Mouse (Mus musculus) stomach, embryonic 14.5 days (tissue): Measurements from ENCODE around the gene Gm10320. TPM values are rescaled to one million over a fixed set of nuclear protein-coding genes. Genes with fewer than 3 reads are reported as not detected.

ENCODE experiments used
- ATAC-seq: fragments of 200-750 bp; cut with Nextera tagmentation; 2 replicates; pipeline ENCODE4 v1.8.0; 2017; ENCODE audit warnings: low read depth, moderate TSS enrichment; ENCODE audit not compliant: insufficient number of reproducible peaks, insufficient read depth, low FRiP score
- H3K27ac ChIP-seq: fragments of 300-500 bp; sonication (generic); 2 replicates; pipeline ENCODE4 v1.5.1; 2014; ENCODE audit warnings: mild to moderate bottlenecking, low read length, moderate library complexity, mixed read lengths
- H3K27me3 ChIP-seq: fragments of 300-500 bp; sonication (generic); 2 replicates; pipeline ENCODE4 v1.6.1; 2014; ENCODE audit warnings: low read length, control low read depth, mixed read lengths; ENCODE audit not compliant: control insufficient read depth, insufficient read depth
- H3K36me3 ChIP-seq: fragments of 300-500 bp; sonication (generic); 2 replicates; pipeline ENCODE4 v1.6.1; 2014; ENCODE audit warnings: mild to moderate bottlenecking, control low read depth, low read length, moderate library complexity, mixed read lengths; ENCODE audit not compliant: control insufficient read depth, insufficient read depth
- H3K4me1 ChIP-seq: fragments of 300-500 bp; sonication (generic); 2 replicates; pipeline ENCODE4 v1.6.1; 2014; ENCODE audit warnings: low read length, control low read depth, mixed read lengths; ENCODE audit not compliant: control insufficient read depth, insufficient read depth
- H3K4me2 ChIP-seq: fragments of 300-500 bp; sonication (generic); replicated peaks from 2 replicates; pipeline ENCODE4 v1.6.1; 2014; ENCODE audit warnings: low read depth, low read length, control low read depth
- H3K4me3 ChIP-seq: fragments of 300-500 bp; sonication (generic); 2 replicates; pipeline ENCODE4 v1.5.1; 2014; ENCODE audit warnings: low read depth, low read length, control low read depth
- H3K9ac ChIP-seq: fragments of 300-500 bp; sonication (generic); replicated peaks from 2 replicates; pipeline ENCODE4 v1.6.1; 2014; ENCODE audit warnings: low read depth, mild to moderate bottlenecking, control low read depth, low read length, moderate library complexity, mixed read lengths
- H3K9me3 ChIP-seq: fragments of 300-500 bp; sonication (generic); 2 replicates; pipeline ENCODE4 v1.6.1; 2016; ENCODE audit warnings: low read depth, low read length, control low read depth; ENCODE audit not compliant: control insufficient read depth
- WGBS: fragments of 180-500 bp; shearing (Covaris S2); extraction: QIAGEN DNeasy Blood & Tissue Kit; methylation state at CpG from one replicate; pipeline ENCODE4 v1.1.7; 2014; 5-methylcytosine and 5-hydroxymethylcytosine counted together
- polyA plus RNA-seq: library from polyadenylated mRNA; unstranded; fragments of >200 nt; fragmentation: Nextera tagmentation; extraction: Ambion mirVana; gene quantifications from 2 replicates; pipeline ENCODE4 v1.2.1, GENCODE M21; 2014

The Gm10320 gene
- polyA plus RNA-seq, 1 experiment from 2014 or later, result 1.2 TPM

- 82% methylated on average over 4 of the region's 4 CpGs for WGBS
- H3K4me2 ChIP-seq, result no peak overlapping the region
- H3K4me3 ChIP-seq, result no peak overlapping the region
- H3K27me3 ChIP-seq, result no peaks in the 10 kb centered on the region
- H3K27ac ChIP-seq, result no peak overlapping the region
- peaks cover 2% of the 10 kb centered on the region for H3K4me1 ChIP-seq
- H3K9me3 ChIP-seq, result no peaks in the 10 kb centered on the region
- no peak overlapping the region for H3K9ac ChIP-seq
- no peaks in the 10 kb centered on the region for H3K36me3 ChIP-seq
- no peak for ATAC-seq
These were observed 18.8 kb downstream of the Gm10320 start for GRCm38 (mm10) chr13:98473034-98473433.

- 60% methylated on average over 6 of the region's 6 CpGs for WGBS
- no peaks in the 10 kb centered on the region for H3K27me3 ChIP-seq
- no peak overlapping the region for H3K4me2 ChIP-seq
- H3K9ac ChIP-seq, result no peak overlapping the region
- H3K9me3 ChIP-seq, result no peaks in the 10 kb centered on the region
- H3K4me3 ChIP-seq, result no peak overlapping the region
- no peak overlapping the region for H3K27ac ChIP-seq
- H3K36me3 ChIP-seq, result no peaks in the 10 kb centered on the region
- peaks cover 2% of the 10 kb centered on the region for H3K4me1 ChIP-seq
- no peak for ATAC-seq
These were observed 20.0 kb downstream of the Gm10320 start for GRCm38 (mm10) chr13:98471756-98472155.

- ATAC-seq, result no peak
- WGBS, result 42% methylated on average over 12 of the region's 12 CpGs
- H3K27me3 ChIP-seq, result no peaks in the 10 kb centered on the region
- H3K9me3 ChIP-seq, result no peaks in the 10 kb centered on the region
- H3K9ac ChIP-seq, result no peak overlapping the region
- no peaks in the 10 kb centered on the region for H3K4me1 ChIP-seq
- H3K36me3 ChIP-seq, result no peaks in the 10 kb centered on the region
- no peak overlapping the region for H3K27ac ChIP-seq
- H3K4me2 ChIP-seq, result no peak overlapping the region
- no peak overlapping the region for H3K4me3 ChIP-seq
These were observed 21.5 kb downstream of the Gm10320 start for GRCm38 (mm10) chr13:98470321-98470720.

GRCm38 (mm10) chr13:98469916-98470315 lies 21.9 kb downstream of the Gm10320 start:
- H3K4me3 ChIP-seq, result no peak overlapping the region
- no peak for ATAC-seq
- no peaks in the 10 kb centered on the region for H3K36me3 ChIP-seq
- no peak overlapping the region for H3K27ac ChIP-seq
- H3K4me1 ChIP-seq, result no peaks in the 10 kb centered on the region
- no peak overlapping the region for H3K4me2 ChIP-seq
- H3K9ac ChIP-seq, result no peak overlapping the region
- no peaks in the 10 kb centered on the region for H3K9me3 ChIP-seq
- no peaks in the 10 kb centered on the region for H3K27me3 ChIP-seq
- WGBS, result 43% methylated on average over 4 of the region's 4 CpGs

GRCm38 (mm10) chr13:98461467-98461866 lies 30.3 kb downstream of the Gm10320 start:
- WGBS, result 75% methylated on average over 4 of the region's 4 CpGs
- Histone ChIP-seq H3K4me1 (no peaks in the 10 kb centered on the region), H3K4me2 (no peak overlapping the region), H3K27me3 (no peaks in the 10 kb centered on the region), H3K4me3 (no peak overlapping the region), H3K27ac (no peak overlapping the region), H3K9me3 (no peaks in the 10 kb centered on the region), H3K36me3 (no peaks in the 10 kb centered on the region), H3K9ac (no peak overlapping the region)
- ATAC-seq, result no peak

- WGBS, result 67% methylated on average over 2 of the region's 2 CpGs
- Histone ChIP-seq H3K9ac (no peak overlapping the region), H3K27ac (no peak overlapping the region), H3K36me3 (no peaks in the 10 kb centered on the region), H3K9me3 (no peaks in the 10 kb centered on the region), H3K27me3 (no peaks in the 10 kb centered on the region), H3K4me1 (no peaks in the 10 kb centered on the region), H3K4me2 (no peak overlapping the region), H3K4me3 (no peak overlapping the region)
- no peak for ATAC-seq
These were observed 35.4 kb downstream of the Gm10320 start for GRCm38 (mm10) chr13:98456398-98456797.

- no peak overlapping the region for H3K27ac ChIP-seq
- WGBS, result 86% methylated on average over 10 of the region's 10 CpGs
- H3K9me3 ChIP-seq, result no peaks in the 10 kb centered on the region
- H3K36me3 ChIP-seq, result no peaks in the 10 kb centered on the region
- no peaks in the 10 kb centered on the region for H3K27me3 ChIP-seq
- ATAC-seq, result no peak
- H3K9ac ChIP-seq, result no peak overlapping the region
- no peak overlapping the region for H3K4me2 ChIP-seq
- H3K4me1 ChIP-seq, result no peaks in the 10 kb centered on the region
- H3K4me3 ChIP-seq, result no peak overlapping the region
These were observed 36.2 kb downstream of the Gm10320 start for GRCm38 (mm10) chr13:98455646-98456045.

- no peak overlapping the region for H3K27ac ChIP-seq
- no peak overlapping the region for H3K4me3 ChIP-seq
- no peak for ATAC-seq
- no peaks in the 10 kb centered on the region for H3K36me3 ChIP-seq
- H3K9me3 ChIP-seq, result no peaks in the 10 kb centered on the region
- H3K4me2 ChIP-seq, result no peak overlapping the region
- WGBS, result 83% methylated on average over 12 of the region's 12 CpGs
- H3K4me1 ChIP-seq, result no peaks in the 10 kb centered on the region
- no peak overlapping the region for H3K9ac ChIP-seq
- no peaks in the 10 kb centered on the region for H3K27me3 ChIP-seq
These were observed 37.4 kb downstream of the Gm10320 start for GRCm38 (mm10) chr13:98454224-98454967.

GRCm38 (mm10) chr13:98453146-98453545 lies 38.7 kb downstream of the Gm10320 start:
- H3K9ac ChIP-seq, result no peak overlapping the region
- 46% methylated on average over 4 of the region's 4 CpGs for WGBS

More at GRCm38 (mm10) chr13:98453146-98453545, 38.7 kb downstream of the Gm10320 start:
- ATAC-seq, result no peak
- Histone ChIP-seq H3K4me2 (no peak overlapping the region), H3K27me3 (no peaks in the 10 kb centered on the region), H3K36me3 (no peaks in the 10 kb centered on the region), H3K9me3 (no peaks in the 10 kb centered on the region), H3K4me1 (no peaks in the 10 kb centered on the region), H3K4me3 (no peak overlapping the region), H3K27ac (no peak overlapping the region)
